Mouse (Mus musculus) embryonic facial prominence, embryonic 11.5 days (tissue): ENCODE measurements at regions not wholly inside any gene's neighbourhood (a gene's known extent, or its start where the extent isn't known, plus 50 kb on each side); places are given as distances from the start of the nearest gene placed in this dataset.

ENCODE experiments used
- ATAC-seq: fragments of 200-750 bp; cut with Nextera tagmentation; replicated peaks from 2 replicates; pipeline ENCODE4 v1.8.0; 2017; ENCODE audit warnings: low read depth; ENCODE audit not compliant: insufficient number of reproducible peaks, low FRiP score, low TSS enrichment
- DNase-seq: peaks from one replicate; pipeline ENCODE4 v3.0.0-alpha.2; 2015; ENCODE audit warnings: low spot score
- H3K27ac ChIP-seq: fragments of 300-500 bp; sonication (generic); replicated peaks from 2 replicates; pipeline ENCODE4 v1.5.1; 2014; ENCODE audit warnings: mild to moderate bottlenecking, low read depth, low read length, control low read depth
- H3K27me3 ChIP-seq: fragments of 300-500 bp; sonication (generic); 2 replicates; pipeline ENCODE4 v1.6.1; 2014; ENCODE audit warnings: mild to moderate bottlenecking, low read length, moderate library complexity, mixed read lengths; ENCODE audit not compliant: control insufficient read depth, insufficient read depth
- H3K36me3 ChIP-seq: fragments of 300-500 bp; sonication (generic); replicated peaks from 2 replicates; pipeline ENCODE4 v1.6.1; 2014; ENCODE audit warnings: low read depth, mild to moderate bottlenecking, low read length, moderate library complexity, mixed read lengths; ENCODE audit not compliant: control insufficient read depth, insufficient read depth
- H3K4me1 ChIP-seq: fragments of 300-500 bp; sonication (generic); 2 replicates; pipeline ENCODE4 v1.6.1; 2014; ENCODE audit warnings: low read length, mixed read lengths; ENCODE audit not compliant: control insufficient read depth, insufficient read depth
- H3K4me2 ChIP-seq: fragments of 300-500 bp; sonication (generic); 2 replicates; pipeline ENCODE4 v1.6.1; 2014; ENCODE audit warnings: low read depth, mild to moderate bottlenecking, control low read depth, low read length, moderate library complexity
- H3K4me3 ChIP-seq: fragments of 300-500 bp; sonication (generic); 2 replicates; pipeline ENCODE4 v1.5.1; 2014; ENCODE audit warnings: low read depth, low read length, control low read depth
- H3K9ac ChIP-seq: fragments of 300-500 bp; sonication (generic); replicated peaks from 2 replicates; pipeline ENCODE4 v1.6.1; 2014; ENCODE audit warnings: mild to moderate bottlenecking, control low read depth, low read length
- H3K9me3 ChIP-seq: fragments of 300-500 bp; sonication (generic); replicated peaks from 2 replicates; pipeline ENCODE4 v1.6.1; 2016; ENCODE audit warnings: mild to moderate bottlenecking, low read length, inconsistent platforms, mixed read lengths; ENCODE audit not compliant: control insufficient read depth
- WGBS: fragments of 180-500 bp; shearing (Covaris S2); extraction: QIAGEN DNeasy Blood & Tissue Kit; methylation state at CpG from one replicate; pipeline ENCODE4 v1.1.7; 2014; 5-methylcytosine and 5-hydroxymethylcytosine counted together

GRCm38 (mm10) chr4:34203193-34203848, 153.3 kb upstream of the Spaca1 start:
- Histone ChIP-seq H3K4me1 (no peaks in the 10 kb centered on the region), H3K4me3 (no peak overlapping the region), H3K9ac (no peak overlapping the region), H3K4me2 (no peak overlapping the region), H3K27ac (no peak overlapping the region), H3K36me3 (no peaks in the 10 kb centered on the region), H3K9me3 (no peaks in the 10 kb centered on the region), H3K27me3 (no peaks in the 10 kb centered on the region)
- ATAC-seq, result no peak
- no peak for DNase-seq
- WGBS, result 72% methylated on average over 10 of the region's 10 CpGs

GRCm38 (mm10) chr4:34209179-34209896, 159.3 kb upstream of the Spaca1 start:
- DNase-seq (no peak), ATAC-seq (no peak)
- Histone ChIP-seq H3K9ac (no peak overlapping the region), H3K4me3 (no peak overlapping the region), H3K9me3 (no peaks in the 10 kb centered on the region), H3K4me2 (no peak overlapping the region), H3K27ac (no peak overlapping the region), H3K27me3 (no peaks in the 10 kb centered on the region), H3K36me3 (no peaks in the 10 kb centered on the region), H3K4me1 (no peaks in the 10 kb centered on the region)
- 65% methylated on average over 5 of the region's 5 CpGs for WGBS

GRCm38 (mm10) chr4:34213731-34214130, 163.7 kb upstream of the Spaca1 start:
- no peak overlapping the region for H3K27ac ChIP-seq
- H3K27me3 ChIP-seq, result no peaks in the 10 kb centered on the region
- no peaks in the 10 kb centered on the region for H3K4me1 ChIP-seq
- no peaks in the 10 kb centered on the region for H3K36me3 ChIP-seq
- H3K4me2 ChIP-seq, result no peak overlapping the region
- H3K9me3 ChIP-seq, result no peaks in the 10 kb centered on the region
- ATAC-seq, result no peak
- no peak overlapping the region for H3K4me3 ChIP-seq
- no peak overlapping the region for H3K9ac ChIP-seq
- no peak for DNase-seq

GRCm38 (mm10) chr4:34214346-34214745, 164.4 kb upstream of the Spaca1 start:
- DNase-seq, result no peak
- no peak for ATAC-seq
- WGBS, result 80% methylated on average over 11 of the region's 11 CpGs

GRCm38 (mm10) chr4:34221915-34222314, 171.9 kb upstream of the Spaca1 start:
- no peaks in the 10 kb centered on the region for H3K36me3 ChIP-seq
- H3K4me1 ChIP-seq, result no peaks in the 10 kb centered on the region
- H3K27ac ChIP-seq, result no peak overlapping the region
- H3K4me3 ChIP-seq, result no peak overlapping the region
- no peaks in the 10 kb centered on the region for H3K27me3 ChIP-seq
- H3K9me3 ChIP-seq, result no peaks in the 10 kb centered on the region
- ATAC-seq, result no peak
- WGBS, result 91% methylated on average over 1 of the region's 1 CpGs
- no peak overlapping the region for H3K9ac ChIP-seq
- no peak for DNase-seq
- no peak overlapping the region for H3K4me2 ChIP-seq

More at GRCm38 (mm10) chr4:34214346-34214745, 164.4 kb upstream of the Spaca1 start:
- Histone ChIP-seq H3K27ac (no peak overlapping the region), H3K4me3 (no peak overlapping the region), H3K4me2 (no peak overlapping the region), H3K9ac (no peak overlapping the region), H3K27me3 (no peaks in the 10 kb centered on the region), H3K9me3 (no peaks in the 10 kb centered on the region), H3K4me1 (no peaks in the 10 kb centered on the region), H3K36me3 (no peaks in the 10 kb centered on the region)

- no peak overlapping the region for H3K27ac ChIP-seq
- no peaks in the 10 kb centered on the region for H3K9me3 ChIP-seq
- 68% methylated on average over 5 of the region's 5 CpGs for WGBS
- no peak overlapping the region for H3K4me2 ChIP-seq
- H3K27me3 ChIP-seq, result no peaks in the 10 kb centered on the region
- H3K4me3 ChIP-seq, result no peak overlapping the region
- DNase-seq (no peak), ATAC-seq (no peak)
- H3K36me3 ChIP-seq, result no peaks in the 10 kb centered on the region
- H3K4me1 ChIP-seq, result no peaks in the 10 kb centered on the region
- H3K9ac ChIP-seq, result no peak overlapping the region
These were observed 176.3 kb upstream of the Spaca1 start for GRCm38 (mm10) chr4:34226089-34226840.

- Histone ChIP-seq H3K27me3 (no peaks in the 10 kb centered on the region), H3K9ac (no peak overlapping the region), H3K4me2 (no peak overlapping the region), H3K36me3 (no peaks in the 10 kb centered on the region), H3K27ac (no peak overlapping the region), H3K9me3 (no peaks in the 10 kb centered on the region), H3K4me3 (no peak overlapping the region), H3K4me1 (no peaks in the 10 kb centered on the region)
- 93% methylated on average over 5 of the region's 5 CpGs for WGBS
- ATAC-seq (no peak), DNase-seq (no peak)
These were observed 176.9 kb upstream of the Spaca1 start for GRCm38 (mm10) chr4:34226886-34227285.

- H3K9me3 ChIP-seq, result no peaks in the 10 kb centered on the region
- no peaks in the 10 kb centered on the region for H3K36me3 ChIP-seq
- ATAC-seq (no peak), DNase-seq (no peak)
- H3K4me2 ChIP-seq, result no peak overlapping the region
- no peaks in the 10 kb centered on the region for H3K27me3 ChIP-seq
- H3K4me3 ChIP-seq, result no peak overlapping the region
- 70% methylated on average over 5 of the region's 5 CpGs for WGBS
- H3K4me1 ChIP-seq, result no peaks in the 10 kb centered on the region
- no peak overlapping the region for H3K9ac ChIP-seq
- no peak overlapping the region for H3K27ac ChIP-seq
These were observed 177.6 kb upstream of the Spaca1 start for GRCm38 (mm10) chr4:34227611-34228010.
